In the genomic region with DNA sequence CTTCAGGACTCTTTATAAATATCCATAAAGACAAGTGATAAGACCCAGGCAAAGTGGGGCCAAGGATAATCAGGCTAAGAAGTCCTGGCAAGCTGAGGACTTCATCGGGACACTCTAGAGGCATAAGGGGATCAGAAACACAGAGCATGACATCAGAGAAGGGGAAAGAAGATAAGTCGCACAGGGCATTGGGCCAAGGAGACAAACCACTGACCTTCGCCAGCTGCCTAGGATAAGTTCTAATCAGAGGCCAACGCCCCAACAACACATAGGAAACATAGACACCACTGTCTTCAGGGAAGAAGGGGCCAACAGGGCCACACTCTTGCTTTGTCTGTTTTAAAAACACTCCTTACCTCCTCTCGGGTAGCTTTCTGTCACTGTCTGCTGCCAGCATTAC, we compare ENCODE assay signal across 15 mouse cellular contexts. TPM values are rescaled to one million over a fixed set of nuclear protein-coding genes. Genes with fewer than 3 reads are reported as not detected.
DNase-seq lines count a peak whose midpoint lies in the region; ATAC-seq lines count a peak whose summit lies in the region.
"Had no signal": no experiment of that assay in that cellular context is flagged by ENCODE, and none has a peak within 500 bp of the region (broad histone marks: within the 10 kb centered on the region; RNA-seq: fewer than 3 reads in every experiment).

No protein-coding gene starts in this region.

- 22% methylated on average over 5 of the region's 5 CpGs for WGBS in heart, embryonic 13.5 days
- 75% methylated on average over 5 of the region's 5 CpGs for WGBS in kidney, embryonic 14.5 days

- H3K9me3 ChIP-seq in heart, embryonic 13.5 days: 0 out of 2 replicates have a peak, but pooled peaks cover 5% of the 10 kb centered on the region
- peaks cover 3% of the 10 kb centered on the region; the same call in 1 of the 2 replicates for H3K9me3 ChIP-seq in kidney, embryonic 14.5 days (ENCODE audit: control insufficient read depth, low read length)

- no peaks in the 10 kb centered on the region for H3K36me3 ChIP-seq in heart, embryonic 13.5 days
- H3K36me3 ChIP-seq in kidney, embryonic 14.5 days (ENCODE audit: control insufficient read depth, insufficient read depth, low read length): no peaks in the 10 kb centered on the region
- H3K36me3 ChIP-seq: hindbrain, embryonic 12.5 days had no signal

- intact Hi-C loops in heart, postnatal 25 days (cut with DNase I): no loop called here

- 0 out of 2 replicates have a peak overlapping the region, but pooled peaks have one; percentile 6 for H3K9ac ChIP-seq in heart, embryonic 13.5 days
- no peak overlapping the region for H3K9ac ChIP-seq in kidney, embryonic 14.5 days (ENCODE audit: low read depth, low read length)
- H3K9ac ChIP-seq: hindbrain, embryonic 12.5 days; lung, embryonic 14.5 days had no signal

- DNase-seq in heart, postnatal 25 days (ENCODE audit: low spot score): no peak
- peak; percentile 36 for DNase-seq in c-Kit-negative CD71-positive TER-119-positive erythroid progenitor cells, embryonic 14.5 days (ENCODE audit: low read depth, low spot score)
- peak; percentile 72 for DNase-seq in liver
- DNase-seq in spleen, postnatal 10 days (ENCODE audit: low spot score in 2 of 2): peak; percentile 53 to 72
- DNase-seq in cerebellum, postnatal 14 days: no peak
- DNase-seq in gastrocnemius, adult 8-10 months (ENCODE audit: low spot score in 2 of 2): no peak
- DNase-seq: cerebellum, adult 11-12 months; gastrocnemius, postnatal 25 days; kidney, adult 2 months; lung, embryonic 14.5 days had no signal

- peaks cover 22% of the 10 kb centered on the region for H3K4me1 ChIP-seq in heart, embryonic 13.5 days
- no peaks in the 10 kb centered on the region for H3K4me1 ChIP-seq in kidney, embryonic 14.5 days (ENCODE audit: control insufficient read depth, insufficient read depth, low read length)
- H3K4me1 ChIP-seq: hindbrain, embryonic 12.5 days had no signal

- H3K27me3 ChIP-seq in heart, embryonic 13.5 days (replicated peaks): no peaks in the 10 kb centered on the region
- H3K27me3 ChIP-seq in kidney, embryonic 14.5 days (ENCODE audit: control insufficient read depth, insufficient read depth, low read length): no peaks in the 10 kb centered on the region
- H3K27me3 ChIP-seq: hindbrain, embryonic 12.5 days had no signal

- H3K4me2 ChIP-seq in heart, embryonic 13.5 days: no peak overlapping the region
- H3K4me2 ChIP-seq in kidney, embryonic 14.5 days (replicated peaks; ENCODE audit: low read depth, low read length): no peak overlapping the region
- H3K4me2 ChIP-seq: hindbrain, embryonic 12.5 days; lung, embryonic 14.5 days had no signal

- ATAC-seq in heart, embryonic 13.5 days (ENCODE audit: extremely low read depth, insufficient number of reproducible peaks, low FRiP score, low TSS enrichment): no peak
- no peak for ATAC-seq in kidney, embryonic 14.5 days (ENCODE audit: low FRiP score, low TSS enrichment)
- ATAC-seq: forebrain, embryonic 14.5 days had no signal

- peak overlapping the region; percentile 36 for H3K27ac ChIP-seq in heart, embryonic 13.5 days (replicated peaks)
- H3K27ac ChIP-seq in kidney, embryonic 14.5 days (ENCODE audit: low read depth, low read length): no peak overlapping the region
- H3K27ac ChIP-seq: hindbrain, embryonic 12.5 days; layer of hippocampus, adult 2 months had no signal

- H3K4me3 ChIP-seq in heart, embryonic 13.5 days: no peak overlapping the region
- no peak overlapping the region for H3K4me3 ChIP-seq in kidney, embryonic 14.5 days (ENCODE audit: low read length)
- H3K4me3 ChIP-seq: hindbrain, embryonic 12.5 days; layer of hippocampus, adult 2 months had no signal

RNA-seq across cellular contexts. Expression of a gene that starts 8.1 kb away (rescaled TPM):
- 38.5 and 48.7 TPM in 2 replicates for polyA plus RNA-seq in heart, embryonic 13.5 days (2015; fragmentation: Nextera tagmentation; extraction: Ambion mirVana)
- total RNA-seq in heart, postnatal 25 days (2021): 10 to 100 TPM; 57.2 to 60.5 TPM
- polyA plus RNA-seq in kidney, embryonic 14.5 days (2014; fragmentation: Nextera tagmentation; extraction: Ambion mirVana): 107 TPM in 2 replicates
- total RNA-seq in gastrocnemius, adult 8-10 months (2022): 10 to 100 TPM; 46.7 to 56.8 (median 48.4) TPM

Comparison
In these comparisons a context has a peak if more than half of its experiments do, and no peak if none do; other contexts are left out.
1. DNase-seq: peak in c-Kit-negative CD71-positive TER-119-positive erythroid progenitor cells, embryonic 14.5 days (single experiment), liver (single experiment) and spleen, postnatal 10 days (2 of 2); none in heart, postnatal 25 days (single experiment), cerebellum, postnatal 14 days (0 of 2) and gastrocnemius, adult 8-10 months (0 of 2).